Mouse (Mus musculus): ENCODE measurements at regions not wholly inside any gene's neighbourhood (a gene's known extent, or its start where the extent isn't known, plus 50 kb on each side); places are given as distances from the start of the nearest gene placed in this dataset.

- Histone ChIP-seq H3K9me3 (replicated peaks) (peaks cover 4% of the 10 kb centered on the region; the same call in 1 of the 2 replicates), H3K27ac (no peak overlapping the region), H3K36me3 (no peaks in the 10 kb centered on the region), H3K4me1 (no peaks in the 10 kb centered on the region), H3K4me3 (no peak overlapping the region), H3K27me3 (no peaks in the 10 kb centered on the region), H3K9ac (no peak overlapping the region), H3K4me2 (replicated peaks) (no peak overlapping the region)
- no peak for ATAC-seq (ENCODE audit: low FRiP score)
- 42% methylated on average over 7 of the region's 7 CpGs for WGBS
Measured at GRCm38 (mm10) chr4:81005507-81006328, 95.3 kb downstream of the Lurap1l start.

- no peak overlapping the region for H3K4me3 ChIP-seq
- WGBS = 90% methylated on average over 1 of the region's 1 CpGs
- no peaks in the 10 kb centered on the region for H3K27me3 ChIP-seq
- H3K9ac ChIP-seq = no peak overlapping the region
- no peaks in the 10 kb centered on the region for H3K9me3 ChIP-seq (replicated peaks)
- no peak for ATAC-seq (ENCODE audit: low FRiP score)
- no peak overlapping the region for H3K4me2 ChIP-seq (replicated peaks)
- H3K4me1 ChIP-seq = no peaks in the 10 kb centered on the region
- H3K27ac ChIP-seq = no peak overlapping the region
- no peaks in the 10 kb centered on the region for H3K36me3 ChIP-seq
Measured at GRCm38 (mm10) chr4:81006546-81006945, 96.1 kb downstream of the Lurap1l start.

DNA sequence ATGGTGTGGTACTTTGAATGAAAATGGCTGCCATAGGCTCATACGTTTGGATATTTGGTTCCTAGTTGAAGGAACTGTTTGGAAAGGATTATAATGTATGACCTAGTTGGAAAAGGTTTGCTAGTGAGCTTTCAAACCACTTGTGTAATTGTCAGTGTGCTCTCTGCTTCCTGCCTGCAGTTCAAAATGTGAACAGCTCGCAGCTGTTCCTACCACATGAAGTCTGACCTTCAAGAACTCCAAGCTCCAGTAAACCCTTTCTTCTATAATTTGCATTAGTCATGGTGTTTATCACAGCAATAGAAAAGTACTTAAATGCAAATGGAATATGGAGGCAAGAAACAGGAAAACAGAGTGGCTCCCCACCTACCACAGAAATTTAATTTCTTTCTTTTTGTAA lies 111.4 kb downstream of the Lurap1l start:
- H3K4me2 ChIP-seq (replicated peaks) = no peak overlapping the region
- no peaks in the 10 kb centered on the region for H3K27me3 ChIP-seq
- H3K9ac ChIP-seq = no peak overlapping the region
- no peak for ATAC-seq (ENCODE audit: low FRiP score)
- no peaks in the 10 kb centered on the region for H3K9me3 ChIP-seq (replicated peaks)
- no peak overlapping the region for H3K4me3 ChIP-seq
- no peaks in the 10 kb centered on the region for H3K36me3 ChIP-seq
- H3K4me1 ChIP-seq = no peaks in the 10 kb centered on the region; the same call in 1 of the 2 replicates
- H3K27ac ChIP-seq = no peak overlapping the region
- 51% methylated on average over 2 of the region's 2 CpGs for WGBS

- no peak overlapping the region for H3K4me2 ChIP-seq (replicated peaks)
- WGBS = 79% methylated on average over 14 of the region's 14 CpGs
- no peak for ATAC-seq (ENCODE audit: low FRiP score)
Measured at GRCm38 (mm10) chr4:81023436-81023983, 113.1 kb downstream of the Lurap1l start.

DNA sequence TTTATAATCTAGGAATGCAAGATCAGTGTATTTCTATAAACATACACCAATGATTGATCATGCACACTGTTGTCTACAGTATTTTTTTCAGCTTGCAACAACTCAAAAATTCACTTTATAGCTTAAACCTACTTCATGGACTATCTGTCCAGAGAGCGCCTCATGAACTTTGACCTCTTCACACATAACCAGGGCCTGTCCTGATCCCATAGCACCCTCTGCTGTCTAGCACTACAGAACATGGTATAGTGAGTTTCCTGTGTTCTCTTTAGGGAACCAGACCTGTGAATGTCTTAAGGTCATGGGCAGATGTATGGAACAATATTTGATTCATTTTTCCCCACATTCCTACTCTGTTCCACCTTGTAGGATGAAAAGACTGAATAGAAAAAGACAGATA lies 117.1 kb downstream of the Lurap1l start:
- no peaks in the 10 kb centered on the region for H3K36me3 ChIP-seq
- H3K27me3 ChIP-seq = no peaks in the 10 kb centered on the region
- H3K9me3 ChIP-seq (replicated peaks) = no peaks in the 10 kb centered on the region
- no peak overlapping the region for H3K27ac ChIP-seq
- H3K4me1 ChIP-seq = no peaks in the 10 kb centered on the region
- no peak overlapping the region for H3K4me3 ChIP-seq
- ATAC-seq (ENCODE audit: low FRiP score) = no peak
- no peak overlapping the region for H3K9ac ChIP-seq
- no peak overlapping the region for H3K4me2 ChIP-seq (replicated peaks)
- WGBS = 96% methylated on average over 1 of the region's 1 CpGs

More at GRCm38 (mm10) chr4:81023436-81023983, 113.1 kb downstream of the Lurap1l start:
- H3K27ac ChIP-seq = no peak overlapping the region
- H3K27me3 ChIP-seq = no peaks in the 10 kb centered on the region
- no peak overlapping the region for H3K4me3 ChIP-seq
- no peaks in the 10 kb centered on the region for H3K36me3 ChIP-seq
- H3K9me3 ChIP-seq (replicated peaks) = no peaks in the 10 kb centered on the region
- no peaks in the 10 kb centered on the region for H3K4me1 ChIP-seq
- H3K9ac ChIP-seq = no peak overlapping the region

DNA sequence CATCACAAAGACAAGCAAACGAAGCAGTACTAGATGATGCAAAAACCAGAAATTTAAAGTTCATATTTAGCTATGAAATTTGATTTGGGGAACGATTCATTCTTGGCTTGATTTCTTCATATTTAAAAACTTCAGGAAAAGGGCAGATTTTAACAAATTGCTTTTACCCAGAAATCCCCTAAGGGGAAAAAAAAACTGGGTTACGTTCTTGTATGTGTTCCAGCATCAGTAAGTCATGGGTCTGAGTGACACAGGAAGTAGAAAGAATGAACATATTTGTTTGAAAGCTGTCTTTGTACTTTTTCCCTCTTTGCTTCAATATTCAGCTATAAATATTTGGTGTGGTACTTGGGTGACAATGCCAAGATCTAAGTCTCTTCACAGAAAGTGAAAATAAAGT lies 120.2 kb downstream of the Lurap1l start:
- Histone ChIP-seq H3K9ac (no peak overlapping the region), H3K9me3 (replicated peaks) (no peaks in the 10 kb centered on the region), H3K27ac (no peak overlapping the region), H3K36me3 (no peaks in the 10 kb centered on the region), H3K4me1 (no peaks in the 10 kb centered on the region), H3K27me3 (no peaks in the 10 kb centered on the region), H3K4me2 (replicated peaks) (no peak overlapping the region), H3K4me3 (no peak overlapping the region)
- WGBS = 86% methylated on average over 3 of the region's 3 CpGs
- ATAC-seq (ENCODE audit: low FRiP score) = no peak

- Histone ChIP-seq H3K36me3 (no peaks in the 10 kb centered on the region), H3K4me3 (no peak overlapping the region), H3K4me2 (replicated peaks) (no peak overlapping the region)
Measured at GRCm38 (mm10) chr4:81037336-81037902, 127.0 kb downstream of the Lurap1l start.

GRCm38 (mm10) chr4:81058227-81058626 lies 147.8 kb downstream of the Lurap1l start:
- H3K4me1 ChIP-seq = no peaks in the 10 kb centered on the region
- H3K9ac ChIP-seq = no peak overlapping the region
- no peak overlapping the region for H3K4me2 ChIP-seq (replicated peaks)
- no peak for ATAC-seq (ENCODE audit: low FRiP score)
- H3K27me3 ChIP-seq = no peaks in the 10 kb centered on the region
- WGBS = 88% methylated on average over 1 of the region's 1 CpGs
- H3K9me3 ChIP-seq (replicated peaks) = no peaks in the 10 kb centered on the region
- no peak overlapping the region for H3K27ac ChIP-seq
- H3K4me3 ChIP-seq = no peak overlapping the region
- H3K36me3 ChIP-seq = no peaks in the 10 kb centered on the region

More at GRCm38 (mm10) chr4:81037336-81037902, 127.0 kb downstream of the Lurap1l start:
- Histone ChIP-seq H3K27ac (no peak overlapping the region), H3K27me3 (no peaks in the 10 kb centered on the region), H3K9ac (no peak overlapping the region), H3K9me3 (replicated peaks) (no peaks in the 10 kb centered on the region), H3K4me1 (no peaks in the 10 kb centered on the region)
- no peak for ATAC-seq (ENCODE audit: low FRiP score)

- no peak for ATAC-seq (ENCODE audit: low FRiP score)
- Histone ChIP-seq H3K4me1 (no peaks in the 10 kb centered on the region), H3K9me3 (replicated peaks) (no peaks in the 10 kb centered on the region), H3K27me3 (no peaks in the 10 kb centered on the region), H3K9ac (no peak overlapping the region), H3K27ac (no peak overlapping the region), H3K4me3 (no peak overlapping the region), H3K4me2 (replicated peaks) (no peak overlapping the region), H3K36me3 (no peaks in the 10 kb centered on the region)
- WGBS = 89% methylated on average over 5 of the region's 5 CpGs
Measured at GRCm38 (mm10) chr4:81058809-81059208, 148.4 kb downstream of the Lurap1l start.

DNA sequence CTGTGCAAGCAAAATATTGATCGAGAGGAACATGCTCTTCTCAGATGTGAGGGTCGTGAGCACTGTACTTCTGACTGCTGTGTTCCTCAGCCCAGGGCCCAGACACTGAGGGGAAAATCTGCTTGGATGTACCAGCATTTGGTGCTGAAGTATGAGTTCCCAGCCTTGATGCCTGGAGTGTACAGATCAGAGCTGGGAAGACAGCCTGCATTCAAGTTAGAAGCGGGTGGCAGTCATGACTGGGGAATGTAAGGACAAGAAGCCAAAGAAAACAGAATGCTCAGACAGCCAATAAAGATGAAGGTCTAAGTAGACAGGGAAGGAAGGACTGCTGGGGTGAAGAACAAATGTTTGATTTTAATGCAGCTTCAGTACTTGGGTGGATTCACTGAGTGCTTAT lies 148.9 kb downstream of the Lurap1l start:
- no peak overlapping the region for H3K27ac ChIP-seq
- no peaks in the 10 kb centered on the region for H3K36me3 ChIP-seq
- H3K4me1 ChIP-seq = no peaks in the 10 kb centered on the region
- 82% methylated on average over 3 of the region's 3 CpGs for WGBS
- H3K27me3 ChIP-seq = no peaks in the 10 kb centered on the region
- no peak overlapping the region for H3K4me3 ChIP-seq
- no peak overlapping the region for H3K4me2 ChIP-seq (replicated peaks)
- no peaks in the 10 kb centered on the region for H3K9me3 ChIP-seq (replicated peaks)
- H3K9ac ChIP-seq = no peak overlapping the region
- ATAC-seq (ENCODE audit: low FRiP score) = no peak

- H3K4me2 ChIP-seq (replicated peaks) = no peak overlapping the region
- H3K27me3 ChIP-seq = no peaks in the 10 kb centered on the region
- no peak for ATAC-seq (ENCODE audit: low FRiP score)
- H3K27ac ChIP-seq = no peak overlapping the region
- no peak overlapping the region for H3K9ac ChIP-seq
- H3K36me3 ChIP-seq = no peaks in the 10 kb centered on the region
- no peak overlapping the region for H3K4me3 ChIP-seq
- H3K9me3 ChIP-seq (replicated peaks) = no peaks in the 10 kb centered on the region
- H3K4me1 ChIP-seq = no peaks in the 10 kb centered on the region
- WGBS = 80% methylated on average over 6 of the region's 6 CpGs
Measured at GRCm38 (mm10) chr4:81082290-81082947, 172.0 kb downstream of the Lurap1l start.

- Histone ChIP-seq H3K9me3 (replicated peaks) (no peaks in the 10 kb centered on the region), H3K27ac (no peak overlapping the region), H3K27me3 (no peaks in the 10 kb centered on the region), H3K4me2 (replicated peaks) (no peak overlapping the region), H3K4me1 (no peaks in the 10 kb centered on the region), H3K9ac (no peak overlapping the region), H3K36me3 (no peaks in the 10 kb centered on the region), H3K4me3 (no peak overlapping the region)
- WGBS = 58% methylated on average over 4 of the region's 4 CpGs
- ATAC-seq (ENCODE audit: low FRiP score) = no peak
Measured at GRCm38 (mm10) chr4:81085188-81085587, 174.7 kb downstream of the Lurap1l start.

Data from hindbrain, embryonic 12.5 days (tissue).